In the genomic region with DNA sequence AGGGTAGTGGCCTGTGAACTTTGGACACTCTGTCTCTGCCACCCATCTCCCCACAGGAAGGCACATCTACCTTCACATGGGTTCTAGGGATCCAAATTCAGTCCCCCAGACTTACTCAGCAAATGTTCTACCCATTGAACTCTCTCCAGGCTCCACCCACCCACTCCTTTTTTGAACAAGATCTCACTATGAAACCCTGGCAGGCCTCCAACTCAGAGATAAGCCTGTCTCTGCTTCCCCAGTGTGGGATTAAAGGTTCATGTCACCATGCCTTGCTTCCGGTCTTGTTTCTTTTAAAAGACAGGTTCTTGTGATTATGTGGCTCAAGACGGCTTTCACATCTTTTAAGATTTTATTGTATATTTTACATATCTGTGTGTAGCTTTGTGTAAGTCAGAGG, we compare ENCODE assay signal across 21 mouse cellular contexts. TPM values are rescaled to one million over a fixed set of nuclear protein-coding genes. Genes with fewer than 3 reads are reported as not detected.
A peak's percentile ranks its signal among the peaks of the same experiment; 100 is the strongest.
DNase-seq lines count a peak whose midpoint lies in the region; ATAC-seq and TF ChIP-seq lines count a peak whose summit lies in the region.
"Had no signal": no experiment of that assay in that cellular context is flagged by ENCODE, and none has a peak within 500 bp of the region (broad histone marks: within the 10 kb centered on the region; RNA-seq: fewer than 3 reads in every experiment).

No protein-coding gene starts in this region.

- no peaks in the 10 kb centered on the region for H3K9me3 ChIP-seq in lung, embryonic 14.5 days (ENCODE audit: low read depth, low read length)
- no peaks in the 10 kb centered on the region for H3K9me3 ChIP-seq in liver, embryonic 11.5 days (ENCODE audit: control insufficient read depth, low read length)
- no peaks in the 10 kb centered on the region for H3K9me3 ChIP-seq in hindbrain, embryonic 13.5 days
- H3K9me3 ChIP-seq: limb, embryonic 10.5 days had no signal

- no peak for DNase-seq in lung, embryonic 14.5 days
- no peak for DNase-seq in lung, postnatal 14 days
- DNase-seq in c-Kit-positive CD71-positive TER-119-negative erythroid progenitor cells, embryonic 14.5 days (ENCODE audit: low read depth): peak; percentile 74
- no peak for DNase-seq in liver, embryonic 11.5 days (ENCODE audit: low spot score)
- DNase-seq in spleen, postnatal 14 days (ENCODE audit: low spot score in 2 of 2): peak; percentile 23 to 35
- DNase-seq in gastrocnemius, postnatal 4 days (ENCODE audit: low spot score in 2 of 2): no peak
- DNase-seq in right cerebral cortex, postnatal 25 days: no peak
- DNase-seq: adrenal gland, postnatal 10 days; forebrain, postnatal 0 days; gastrocnemius, postnatal 36 days; heart, postnatal 10 days; layer of hippocampus, adult 9-11 months; midbrain, embryonic 14.5 days; right cerebral cortex, postnatal 14 days had no signal

- H3K4me1 ChIP-seq in lung, embryonic 14.5 days (ENCODE audit: insufficient read depth): peaks cover 2% of the 10 kb centered on the region; the same call in 1 of the 2 replicates
- peaks cover 32% of the 10 kb centered on the region for H3K4me1 ChIP-seq in liver, embryonic 11.5 days (replicated peaks; ENCODE audit: control insufficient read depth, insufficient read depth, low read length)
- H3K4me1 ChIP-seq in hindbrain, embryonic 13.5 days (replicated peaks): peaks cover 25% of the 10 kb centered on the region

- H3K27ac ChIP-seq in lung, embryonic 14.5 days (ENCODE audit: low read depth): no peak overlapping the region
- H3K27ac ChIP-seq in liver, embryonic 11.5 days (ENCODE audit: low read depth, low read length): peak overlapping the region; percentile 100
- no peak overlapping the region for H3K27ac ChIP-seq in hindbrain, embryonic 13.5 days
- H3K27ac ChIP-seq: hindbrain, postnatal 0 days; kidney, postnatal 0 days; limb, embryonic 10.5 days had no signal

- H3K4me2 ChIP-seq in lung, embryonic 14.5 days: 0 out of 2 replicates have a peak overlapping the region, but pooled peaks have one; percentile 8
- H3K4me2 ChIP-seq in liver, embryonic 11.5 days: peak overlapping the region; percentile 92
- H3K4me2 ChIP-seq in hindbrain, embryonic 13.5 days: no peak overlapping the region

- no peak overlapping the region for H3K9ac ChIP-seq in lung, embryonic 14.5 days
- H3K9ac ChIP-seq in liver, embryonic 11.5 days (ENCODE audit: low read depth, low read length): peak overlapping the region; percentile 99; the same call in 1 of the 2 replicates
- H3K9ac ChIP-seq in hindbrain, embryonic 13.5 days: no peak overlapping the region
- H3K9ac ChIP-seq: forebrain, postnatal 0 days had no signal

- no peak for TF ChIP-seq CTCF in lung, embryonic 14.5 days (IDR thresholded peaks at IDR 0.05; ENCODE audit: low read depth)

- no peaks in the 10 kb centered on the region for H3K27me3 ChIP-seq in lung, embryonic 14.5 days (ENCODE audit: insufficient read depth, low read length)
- no peaks in the 10 kb centered on the region for H3K27me3 ChIP-seq in liver, embryonic 11.5 days (replicated peaks; ENCODE audit: control insufficient read depth, insufficient read depth, low read length)
- no peaks in the 10 kb centered on the region for H3K27me3 ChIP-seq in hindbrain, embryonic 13.5 days

- no peak overlapping the region for H3K4me3 ChIP-seq in lung, embryonic 14.5 days (ENCODE audit: low read depth, low read length)
- H3K4me3 ChIP-seq in liver, embryonic 11.5 days (ENCODE audit: low read depth, low read length): peak overlapping the region; percentile 98
- no peak overlapping the region for H3K4me3 ChIP-seq in hindbrain, embryonic 13.5 days
- H3K4me3 ChIP-seq: limb, embryonic 10.5 days had no signal

- H3K36me3 ChIP-seq in lung, embryonic 14.5 days (ENCODE audit: insufficient read depth): peaks cover 45% of the 10 kb centered on the region
- H3K36me3 ChIP-seq in liver, embryonic 11.5 days (ENCODE audit: control insufficient read depth, insufficient read depth, low read length): peaks cover 14% of the 10 kb centered on the region; the same call in 1 of the 2 replicates
- peaks cover 47% of the 10 kb centered on the region for H3K36me3 ChIP-seq in hindbrain, embryonic 13.5 days

- 76% methylated on average over 2 of the region's 2 CpGs for WGBS in lung, embryonic 14.5 days
- WGBS in liver, embryonic 11.5 days: 40% methylated on average over 2 of the region's 2 CpGs
- WGBS in hindbrain, embryonic 13.5 days: 96% methylated on average over 2 of the region's 2 CpGs

- no peak for ATAC-seq in lung, embryonic 14.5 days (ENCODE audit: insufficient read depth)
- ATAC-seq in liver, embryonic 11.5 days (replicated peaks; ENCODE audit: low FRiP score): peak; percentile 46; the same call in 1 of the 2 replicates
- ATAC-seq in hindbrain, embryonic 13.5 days (ENCODE audit: low FRiP score): no peak
- ATAC-seq: forebrain, postnatal 0 days; hindbrain, postnatal 0 days; lung, postnatal 0 days had no signal

RNA-seq across cellular contexts. Expression of gene Pdik1l, which starts 2.8 kb away (rescaled TPM):
- 21.2 and 21.4 TPM in 2 replicates for polyA plus RNA-seq in lung, embryonic 14.5 days (2014; fragmentation: Nextera tagmentation; extraction: Ambion mirVana)
- polyA plus RNA-seq in liver, embryonic 11.5 days (2014; fragmentation: Nextera tagmentation; extraction: Ambion mirVana): 19.3 and 20.0 TPM in 2 replicates
- total RNA-seq in gastrocnemius, postnatal 4 days (2021): 10 to 100 TPM; 10.4 to 11.8 TPM
- 35.0 and 37.3 TPM in 2 replicates for polyA plus RNA-seq in hindbrain, embryonic 13.5 days (2015; fragmentation: Nextera tagmentation; extraction: Ambion mirVana)

RNA-seq across cellular contexts. Expression of gene Trim63, which starts 30.0 kb away (rescaled TPM):
- polyA plus RNA-seq in lung, embryonic 14.5 days (2014; fragmentation: Nextera tagmentation; extraction: Ambion mirVana): 0.28 TPM in 1 of 2 replicates, not detected in the other
- 0.19 and 0.33 TPM in 2 replicates for polyA plus RNA-seq in liver, embryonic 11.5 days (2014; fragmentation: Nextera tagmentation; extraction: Ambion mirVana)
- total RNA-seq in gastrocnemius, postnatal 4 days (2021): 10 to 100 TPM; 48.4 to 59.5 TPM
- polyA plus RNA-seq in hindbrain, embryonic 13.5 days (2015; fragmentation: Nextera tagmentation; extraction: Ambion mirVana): 0.38 and 0.51 TPM in 2 replicates

RNA-seq across cellular contexts. Expression of gene Grrp1, which starts 31.0 kb away (rescaled TPM):
- 10.2 and 11.6 TPM in 2 replicates for polyA plus RNA-seq in lung, embryonic 14.5 days (2014; fragmentation: Nextera tagmentation; extraction: Ambion mirVana)
- 2.5 and 3.8 TPM in 2 replicates for polyA plus RNA-seq in liver, embryonic 11.5 days (2014; fragmentation: Nextera tagmentation; extraction: Ambion mirVana)
- total RNA-seq in gastrocnemius, postnatal 4 days (2021): 1 to 10 TPM; 4.5 to 5.7 TPM
- polyA plus RNA-seq in hindbrain, embryonic 13.5 days (2015; fragmentation: Nextera tagmentation; extraction: Ambion mirVana): 9.3 and 14.2 TPM in 2 replicates

RNA-seq across cellular contexts. Expression of gene Gm30191, which starts 38.2 kb away (rescaled TPM):
- polyA plus RNA-seq in lung, embryonic 14.5 days (2014; fragmentation: Nextera tagmentation; extraction: Ambion mirVana): not detected in 2 replicates
- not detected in 2 replicates for polyA plus RNA-seq in liver, embryonic 11.5 days (2014; fragmentation: Nextera tagmentation; extraction: Ambion mirVana)
- total RNA-seq in gastrocnemius, postnatal 4 days (2021): not detected
- 0.54 and 0.74 TPM in 2 replicates for polyA plus RNA-seq in hindbrain, embryonic 13.5 days (2015; fragmentation: Nextera tagmentation; extraction: Ambion mirVana)
- total RNA-seq: adrenal gland, postnatal 10 days; forebrain, postnatal 0 days; gastrocnemius, postnatal 36 days; heart, postnatal 10 days; hindbrain, postnatal 0 days had no signal
- polyA plus RNA-seq: kidney, postnatal 0 days; limb, embryonic 10.5 days; lung, postnatal 0 days; midbrain, embryonic 14.5 days; testis, adult 2 months; urinary bladder, adult 2 months had no signal

RNA-seq across cellular contexts. Expression of gene Zfp593, which starts 39.5 kb away (rescaled TPM):
- 16.4 and 17.5 TPM in 2 replicates for polyA plus RNA-seq in lung, embryonic 14.5 days (2014; fragmentation: Nextera tagmentation; extraction: Ambion mirVana)
- 17.6 and 22.4 TPM in 2 replicates for polyA plus RNA-seq in liver, embryonic 11.5 days (2014; fragmentation: Nextera tagmentation; extraction: Ambion mirVana)
- total RNA-seq in gastrocnemius, postnatal 4 days (2021): 1 to 10 TPM; 5.8 to 6.1 TPM
- 15.5 and 15.7 TPM in 2 replicates for polyA plus RNA-seq in hindbrain, embryonic 13.5 days (2015; fragmentation: Nextera tagmentation; extraction: Ambion mirVana)

Comparison
In these comparisons a context has a peak if more than half of its experiments do, and no peak if none do; other contexts are left out.
1. DNase-seq: peak in c-Kit-positive CD71-positive TER-119-negative erythroid progenitor cells, embryonic 14.5 days (single experiment) and spleen, postnatal 14 days (2 of 2); none in lung, embryonic 14.5 days (single experiment), lung, postnatal 14 days (single experiment), liver, embryonic 11.5 days (single experiment), gastrocnemius, postnatal 4 days (0 of 2) and right cerebral cortex, postnatal 25 days (single experiment).